Mouse (Mus musculus): ENCODE measurements around the gene Plk5.

The Plk5 gene

DNA sequence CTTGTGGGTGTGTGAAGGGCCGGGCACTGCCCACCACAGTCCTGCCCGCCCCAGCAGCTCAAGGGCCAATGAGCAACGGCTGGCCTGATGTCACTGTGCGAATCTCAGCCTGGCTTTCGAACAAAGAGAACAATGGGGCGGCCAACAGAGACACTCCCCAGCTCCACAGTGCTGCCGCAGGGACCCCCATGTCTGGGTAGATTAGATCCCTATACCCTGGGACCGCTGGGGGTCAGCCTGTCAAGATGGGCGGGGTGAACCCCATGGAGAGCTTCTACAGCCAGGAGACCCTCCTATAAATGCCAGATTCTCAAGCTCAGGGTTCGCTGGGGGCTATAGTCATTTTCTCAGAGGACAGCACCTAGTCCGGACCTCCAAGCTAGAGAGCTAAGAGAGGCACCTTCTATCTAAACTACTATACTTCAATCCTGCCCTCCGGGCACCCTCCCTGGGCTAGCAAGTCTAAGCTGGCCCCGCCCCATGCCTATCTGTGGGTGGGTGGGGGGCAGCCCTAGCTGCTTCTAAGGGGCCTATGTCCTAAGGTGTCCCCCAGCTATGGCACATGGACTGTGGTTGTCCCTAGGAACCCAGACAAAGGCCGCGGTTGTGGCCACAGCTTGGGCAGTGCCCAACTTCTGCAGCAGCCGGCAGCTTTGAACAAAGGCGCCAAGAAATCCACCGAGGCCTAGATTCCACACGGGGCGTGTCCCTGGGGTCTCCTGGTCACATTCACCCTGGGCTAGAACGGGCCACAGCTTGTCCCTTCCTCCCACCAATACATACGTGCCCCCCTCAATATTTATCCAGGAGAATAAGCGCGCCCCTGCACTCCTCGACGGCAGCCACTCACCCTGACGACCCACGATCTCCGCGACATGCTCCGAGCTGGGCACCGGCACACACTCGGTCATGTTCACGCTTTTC is 29.8 kb downstream of the Plk5 start:
- DNase-seq (ENCODE audit: inconsistent age in 2 of 2, low spot score in 1 of 2), result peak; percentile 67 to 83

DNA sequence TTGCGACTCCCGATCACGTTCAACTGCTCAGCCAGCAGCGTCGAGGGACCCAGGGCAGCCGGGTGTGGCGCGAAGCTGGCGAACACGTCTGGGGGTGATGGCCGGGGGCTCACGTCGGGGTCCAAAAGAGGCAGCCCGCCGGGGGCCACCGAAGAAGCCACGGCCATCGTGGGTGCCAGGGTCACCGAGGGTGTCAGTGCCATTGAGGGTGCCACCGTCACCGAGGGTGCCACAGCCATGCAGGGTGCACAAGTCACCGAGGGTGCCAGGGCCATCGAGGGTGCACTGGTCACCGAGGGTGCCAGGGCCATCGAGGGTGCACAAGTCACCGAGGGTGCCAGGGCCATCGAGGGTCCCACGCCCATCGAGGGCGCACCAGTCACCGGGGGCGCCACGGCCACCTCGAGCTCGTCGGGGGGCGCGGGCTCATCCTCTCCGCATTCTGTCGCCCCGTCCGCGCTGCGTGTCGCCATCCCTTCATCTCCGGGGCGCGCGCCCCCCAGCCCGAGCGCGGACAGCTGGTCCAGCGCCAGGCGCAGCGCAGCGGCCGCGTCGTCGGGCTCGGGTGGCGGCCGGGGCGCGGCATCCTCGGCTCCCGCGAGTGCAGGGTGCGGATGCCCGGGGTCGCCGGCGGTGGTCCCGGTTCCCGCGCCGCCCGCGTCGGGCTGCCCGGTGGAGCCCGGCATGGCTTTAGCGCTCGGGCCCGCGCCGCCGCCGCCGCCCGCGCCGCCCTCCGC is 30.6 kb downstream of the Plk5 start:
- DNase-seq (ENCODE audit: inconsistent age in 2 of 2, low spot score in 1 of 2), result peak; percentile 57 to 70

DNA sequence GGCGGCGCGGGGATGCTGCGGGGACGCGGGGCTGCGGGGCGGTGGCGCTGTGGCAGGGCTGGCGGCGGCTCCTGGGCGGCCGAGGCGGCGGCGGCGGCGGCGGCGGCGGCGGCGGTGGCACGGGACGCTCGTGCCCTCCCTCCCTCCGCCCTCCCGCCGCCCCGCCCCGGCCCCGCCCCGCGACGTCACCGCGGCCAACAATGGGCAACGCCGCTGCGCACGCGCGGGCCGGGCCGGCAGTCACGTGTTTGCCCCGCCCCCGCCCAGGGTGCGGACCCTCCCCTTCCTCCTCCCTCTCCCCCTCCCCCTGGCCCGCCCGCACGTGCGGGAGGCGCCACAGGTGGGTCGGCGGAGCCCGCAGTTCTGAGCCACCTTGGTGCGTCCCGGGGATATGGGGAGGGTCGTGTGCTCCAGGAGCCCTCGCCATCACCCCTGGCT is 31.3 kb downstream of the Plk5 start, which contains the start of gene Mex3d:
TSS of gene Mex3d (minus strand) at position 138 of the 438 bp plus-strand sequence.
- peak; percentile 91 to 96 for DNase-seq (ENCODE audit: inconsistent age in 2 of 2, low spot score in 1 of 2)

DNA sequence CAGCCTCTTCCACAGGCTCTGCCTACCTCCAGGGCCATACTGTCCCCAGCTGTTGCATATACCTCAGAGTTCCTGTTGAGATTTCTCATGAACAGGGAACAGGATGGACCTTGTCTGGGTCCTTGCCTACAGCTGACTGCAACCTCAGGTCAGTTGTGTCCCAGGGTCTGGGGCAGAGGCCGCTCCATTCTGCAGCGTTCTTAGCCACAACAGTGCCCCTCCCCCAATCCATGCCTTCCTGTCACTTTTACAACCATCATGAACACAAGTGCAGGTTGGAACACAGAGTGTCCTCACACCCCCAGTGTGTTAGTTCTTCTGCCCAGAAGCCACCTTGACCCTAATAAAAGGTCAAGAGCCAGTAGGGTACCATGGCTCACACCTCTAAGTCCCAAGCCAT is 32.5 kb downstream of the Plk5 start:
- DNase-seq (ENCODE audit: inconsistent age in 2 of 2, low spot score in 1 of 2), result peak; percentile 35 to 54

DNA sequence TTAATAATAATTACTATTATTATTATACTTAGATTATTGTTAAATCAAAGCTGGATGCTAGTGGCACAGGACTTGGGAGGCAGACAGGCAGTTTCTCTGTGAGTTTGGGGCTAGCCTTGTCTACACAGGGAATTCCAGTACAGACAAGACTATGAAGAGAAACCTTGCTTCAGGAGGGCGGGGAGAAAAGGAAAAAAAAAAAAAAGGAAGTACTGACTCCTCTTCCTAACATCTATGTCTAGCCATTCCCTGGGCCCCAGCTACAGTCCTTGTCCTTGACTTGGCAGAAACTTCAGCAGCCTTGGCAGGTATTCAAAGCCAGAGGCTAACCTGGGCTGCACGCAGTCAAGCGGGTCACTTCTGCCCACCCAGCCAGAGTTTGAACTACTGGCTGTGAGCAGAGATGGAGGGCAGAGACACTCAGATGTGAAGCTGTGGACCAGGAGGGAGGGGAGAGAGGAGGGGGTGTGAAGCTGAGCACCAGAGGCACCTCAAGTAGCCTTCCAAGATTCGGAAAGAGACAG is 33.0 kb downstream of the Plk5 start:
- DNase-seq (ENCODE audit: inconsistent age in 2 of 2, low spot score in 1 of 2), result peak in 1 of 2 experiments; percentile 68

DNA sequence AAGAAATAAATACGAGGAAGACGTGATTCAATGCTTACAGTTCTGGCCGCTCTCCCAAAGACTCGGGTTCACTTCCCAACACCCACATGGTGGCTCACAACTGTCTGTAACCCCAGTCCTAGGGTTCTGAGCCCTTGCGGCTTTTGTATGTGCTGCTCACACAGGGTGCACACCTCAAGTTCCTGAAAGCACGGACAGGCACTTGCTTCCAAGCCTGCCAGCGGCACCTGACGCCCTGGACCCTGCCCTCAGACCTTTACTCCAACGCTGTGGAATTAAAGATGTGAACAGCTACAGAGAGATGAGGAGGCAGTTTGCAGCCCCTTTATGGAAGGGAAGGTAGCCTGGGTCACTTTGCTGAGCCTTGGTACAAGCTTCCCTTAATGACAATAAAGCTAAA is 34.4 kb downstream of the Plk5 start:
- DNase-seq (ENCODE audit: inconsistent age in 2 of 2, low spot score in 1 of 2), result no peak

DNA sequence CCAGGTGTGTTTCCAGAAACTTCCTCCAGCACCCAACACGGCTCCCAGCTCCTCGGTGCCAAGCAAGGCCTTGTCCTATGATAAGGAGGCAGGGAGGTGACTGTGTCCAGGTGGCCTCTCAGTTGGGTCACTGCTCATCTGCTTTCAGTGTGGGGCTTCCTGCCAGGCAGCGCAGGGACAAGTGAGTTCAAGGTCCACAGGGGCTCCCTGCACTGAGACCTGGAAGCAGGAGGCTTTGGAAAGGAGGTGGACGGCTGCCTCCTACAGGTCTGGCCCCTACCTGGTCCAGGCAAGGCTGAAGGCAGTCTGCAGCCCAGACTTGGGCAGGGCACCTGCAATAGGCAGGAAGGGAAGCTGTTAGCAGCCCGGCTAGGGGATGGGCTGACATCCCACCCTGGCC is 36.4 kb downstream of the Plk5 start:
- no peak for DNase-seq (ENCODE audit: inconsistent age in 2 of 2, low spot score in 1 of 2)

DNA sequence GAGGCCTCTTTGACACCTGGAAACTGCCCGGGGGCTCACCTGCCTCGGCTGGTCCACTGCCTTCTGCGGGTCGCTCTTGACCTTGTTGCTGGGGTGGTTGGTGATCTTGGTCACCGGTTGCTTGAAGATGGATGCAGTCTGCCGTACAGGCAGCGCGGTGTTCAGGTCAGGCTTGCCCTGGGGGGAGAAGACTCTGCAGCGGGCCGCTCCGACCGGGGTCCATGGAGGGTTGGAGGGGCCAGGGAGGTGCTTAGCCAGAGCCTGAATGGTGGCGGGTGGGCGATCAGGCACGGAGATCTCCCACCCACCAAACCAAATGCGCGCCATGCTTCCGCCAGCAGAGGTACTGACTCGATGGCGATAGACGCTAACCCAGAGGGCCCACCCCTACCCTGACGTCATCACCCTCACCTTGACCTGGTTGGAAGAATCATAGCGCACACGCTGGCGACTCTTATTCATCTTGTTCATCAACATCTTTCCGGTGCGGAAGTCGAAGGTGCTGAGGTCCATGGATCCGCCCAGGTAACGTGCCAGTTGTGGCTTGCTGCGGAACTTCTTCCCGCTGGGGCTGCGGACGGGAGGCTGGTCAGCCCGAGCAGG is 38.9 kb downstream of the Plk5 start:
- DNase-seq (ENCODE audit: inconsistent age in 2 of 2, low spot score in 1 of 2), result peak; percentile 31 to 43

DNA sequence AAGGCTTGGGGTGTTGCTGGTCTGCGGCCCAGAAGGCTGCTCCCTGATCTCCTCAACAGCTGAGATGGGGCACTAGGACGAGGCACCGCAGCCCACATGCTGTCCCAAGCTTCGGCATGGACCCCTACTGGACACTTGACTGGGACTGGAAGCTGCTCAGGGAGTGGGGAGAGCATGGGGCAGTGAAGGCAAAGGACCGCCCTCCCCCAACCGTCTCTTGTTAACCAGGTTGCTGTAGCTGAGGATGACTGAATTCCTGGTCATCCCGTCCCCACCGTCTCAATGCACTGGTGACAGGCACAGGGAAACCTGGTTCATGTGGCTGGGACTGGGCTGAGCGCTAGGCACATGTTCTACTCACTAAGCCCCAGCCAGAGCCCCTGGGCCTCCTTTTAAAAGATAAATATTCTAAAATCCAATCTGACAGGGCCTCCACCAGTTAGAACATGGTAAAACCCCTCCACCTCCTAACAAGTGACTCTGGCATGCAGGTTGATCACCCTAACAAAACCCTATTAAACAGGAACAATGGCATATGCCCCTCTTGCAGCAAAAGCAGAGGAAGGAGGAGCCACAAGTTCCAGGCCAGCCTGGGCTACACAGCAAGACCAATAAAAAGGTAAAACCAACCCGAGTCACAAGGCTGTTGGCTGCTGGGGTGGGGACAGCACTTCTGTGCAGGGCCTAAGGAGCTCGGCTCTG is 40.7 kb downstream of the Plk5 start:
- DNase-seq (ENCODE audit: inconsistent age in 2 of 2, low spot score in 1 of 2), result no peak

DNA sequence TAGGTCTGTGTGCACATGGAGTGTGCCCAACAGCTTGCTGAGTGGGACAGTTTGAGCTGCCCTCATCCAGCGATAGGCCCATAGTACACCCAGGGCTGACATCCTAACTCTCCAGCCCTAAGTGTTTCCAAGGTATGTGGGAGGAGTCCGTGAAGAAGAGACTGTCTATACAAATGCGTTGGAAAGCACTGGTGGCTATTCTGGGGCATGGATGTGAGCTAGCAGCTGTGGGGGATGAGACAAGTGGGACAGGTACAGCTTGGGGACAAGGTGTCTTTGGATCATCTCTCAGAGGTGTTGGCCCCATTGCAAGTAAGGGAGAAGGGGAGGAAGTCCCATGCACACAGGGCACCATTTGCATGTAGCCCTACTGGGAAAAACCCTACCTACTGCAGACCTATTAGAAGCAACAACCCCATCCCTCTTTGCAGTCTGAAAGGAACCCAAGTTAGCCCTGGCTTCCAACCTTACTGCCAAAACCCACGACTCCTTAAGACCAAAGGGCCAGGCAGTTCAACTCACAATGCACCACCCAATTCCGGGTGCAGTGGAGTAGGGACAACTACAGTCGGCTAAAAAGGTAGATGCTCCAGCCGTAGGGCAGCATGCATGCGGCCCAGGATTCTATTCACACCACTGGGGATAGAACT is 41.4 kb downstream of the Plk5 start:
- DNase-seq (ENCODE audit: inconsistent age in 2 of 2, low spot score in 1 of 2), result peak in 1 of 2 experiments; percentile 65

DNA sequence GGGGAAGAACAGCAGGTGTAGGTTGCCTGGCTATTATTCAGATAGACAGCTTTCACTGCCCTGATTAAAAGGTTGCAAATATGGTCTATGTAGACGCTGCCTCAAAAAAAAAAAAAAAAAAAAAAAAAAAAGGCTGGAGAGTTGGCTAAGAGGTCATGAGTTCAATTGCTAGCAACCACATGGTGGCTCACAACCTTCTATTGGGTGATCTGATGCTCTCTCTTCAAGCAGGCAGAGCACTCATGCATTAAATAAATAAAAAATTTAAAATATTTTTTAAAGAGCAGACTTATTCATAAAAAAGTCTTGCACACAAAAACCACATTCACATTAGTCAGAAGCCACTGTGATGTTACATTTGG is 41.9 kb downstream of the Plk5 start:
- DNase-seq (ENCODE audit: inconsistent age in 2 of 2, low spot score in 1 of 2), result no peak

DNA sequence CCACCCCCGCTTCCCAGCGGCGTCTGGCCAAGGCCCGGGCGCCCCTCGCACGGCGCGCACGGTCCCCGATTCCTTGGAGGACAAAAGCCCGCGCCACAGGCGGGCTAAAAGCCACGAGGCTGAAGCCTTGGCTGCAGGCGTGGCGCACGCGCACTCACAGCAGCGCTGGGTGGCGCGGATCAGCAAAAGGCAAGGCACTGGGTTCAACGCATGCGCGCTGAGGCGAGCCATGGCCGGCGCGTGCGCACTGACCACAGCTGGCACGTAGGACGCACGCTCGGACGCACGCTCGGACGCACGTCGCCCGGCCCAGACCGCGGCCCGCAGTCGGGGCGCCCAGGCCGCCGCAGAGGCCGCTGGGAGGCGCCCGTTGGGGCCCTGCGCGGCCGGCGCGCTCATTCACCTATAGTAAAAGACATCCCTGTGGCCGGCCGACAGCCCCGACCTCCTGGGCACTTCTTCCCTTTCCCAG is 42.5 kb downstream of the Plk5 start:
- DNase-seq (ENCODE audit: inconsistent age in 2 of 2, low spot score in 1 of 2), result peak; percentile 99

DNA sequence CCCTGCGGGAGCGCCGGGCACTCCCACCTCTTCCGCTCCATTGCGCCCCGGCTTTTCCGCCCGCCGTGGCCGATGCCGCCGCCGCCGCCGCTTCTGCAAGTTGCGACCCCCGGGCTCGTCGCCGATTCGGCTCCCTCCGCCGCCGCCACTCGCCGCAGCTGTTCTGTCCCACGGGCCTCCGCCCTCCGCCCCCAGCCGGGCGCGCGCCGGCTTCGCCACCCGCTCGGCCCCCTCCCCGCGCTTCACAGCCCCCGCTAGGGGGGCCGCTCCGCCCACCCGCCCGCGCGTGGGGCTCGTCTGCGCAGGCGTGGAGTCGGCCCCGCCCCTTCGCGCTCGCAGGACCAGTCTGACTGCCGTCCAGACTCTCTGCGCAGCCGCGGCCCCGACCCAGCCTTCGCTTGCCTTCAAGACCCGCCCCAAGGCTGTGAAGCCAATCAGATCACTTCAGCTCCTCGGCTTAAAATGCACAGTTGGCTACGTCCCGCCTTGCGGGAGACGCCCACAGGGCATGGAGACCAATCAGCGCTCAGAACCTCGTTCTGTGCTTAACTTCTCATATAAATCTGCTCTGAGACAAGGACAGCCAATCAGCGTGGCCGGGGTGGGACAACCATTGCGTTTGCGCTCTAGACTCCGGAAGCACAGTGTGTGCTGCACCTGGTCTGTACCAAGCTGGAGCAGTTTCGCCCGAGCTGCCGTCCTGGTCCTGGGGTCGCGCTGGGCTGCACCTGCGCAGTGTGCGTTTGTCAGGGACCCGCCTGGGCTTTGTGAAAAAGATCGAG is 43.1 kb downstream of the Plk5 start, which contains the start of gene Mbd3:
TSS of gene Mbd3 (minus strand) at position 360 of the 782 bp plus-strand sequence.
- DNase-seq (ENCODE audit: inconsistent age in 2 of 2, low spot score in 1 of 2), result peak; percentile 100

DNA sequence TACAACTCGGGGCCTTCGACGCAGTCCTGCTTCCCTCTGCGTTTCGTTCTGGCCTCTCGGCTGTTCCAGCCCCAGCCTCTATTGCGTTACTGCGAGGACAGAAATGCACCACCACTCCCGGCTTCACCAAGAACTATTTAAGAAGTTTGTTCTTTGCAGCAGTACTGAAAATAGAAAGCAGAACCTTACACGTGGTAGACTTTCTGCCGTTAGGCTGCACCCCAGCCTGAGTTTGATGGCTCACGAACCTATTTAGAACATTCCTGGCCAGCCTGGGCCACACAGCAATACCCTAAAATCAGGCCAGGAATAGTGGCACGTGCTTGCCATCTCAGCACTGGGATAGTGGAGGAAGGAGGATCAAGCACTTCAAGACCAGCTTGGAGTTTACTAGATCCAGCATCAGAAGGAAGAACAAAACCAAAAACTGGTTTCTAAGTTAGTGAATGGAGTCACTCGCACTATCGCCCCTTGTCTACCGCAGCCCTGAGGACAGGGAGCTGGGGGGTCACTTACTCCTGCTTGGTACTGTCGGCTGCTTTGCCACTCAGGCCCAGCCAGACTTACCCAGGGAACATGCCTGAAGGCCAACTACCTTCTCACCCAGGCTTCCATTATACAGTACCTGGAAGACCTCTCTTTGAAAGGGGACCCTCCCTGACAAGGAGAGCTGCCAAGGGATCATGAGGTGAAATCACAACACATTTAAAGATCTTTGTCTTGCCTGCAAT is 43.9 kb downstream of the Plk5 start:
- no peak for DNase-seq (ENCODE audit: inconsistent age in 2 of 2, low spot score in 1 of 2)

DNA sequence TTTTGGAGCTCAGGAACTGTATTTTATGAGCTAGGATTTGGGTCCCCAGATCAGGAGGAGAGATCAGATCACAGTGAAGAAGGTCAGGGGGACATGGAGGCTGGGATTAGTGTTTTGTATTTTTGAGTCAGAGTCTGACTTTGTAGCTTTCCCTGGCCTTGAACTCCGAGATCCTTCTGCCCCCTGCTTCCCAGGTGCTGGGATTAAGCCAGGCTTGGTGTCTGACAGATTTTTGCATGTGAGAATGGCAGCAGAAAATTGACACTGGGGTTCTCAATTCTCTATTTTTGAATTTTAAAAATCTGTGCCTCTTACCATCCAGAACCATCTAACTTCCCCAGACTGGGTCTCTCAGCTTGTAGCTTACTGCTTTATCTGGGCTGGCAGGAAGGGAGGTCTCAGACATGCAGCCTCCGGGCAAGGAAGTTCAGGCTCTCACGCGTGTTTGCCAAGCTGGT is 44.5 kb downstream of the Plk5 start:
- DNase-seq (ENCODE audit: inconsistent age in 2 of 2, low spot score in 1 of 2), result peak in 1 of 2 experiments; percentile 60

DNA sequence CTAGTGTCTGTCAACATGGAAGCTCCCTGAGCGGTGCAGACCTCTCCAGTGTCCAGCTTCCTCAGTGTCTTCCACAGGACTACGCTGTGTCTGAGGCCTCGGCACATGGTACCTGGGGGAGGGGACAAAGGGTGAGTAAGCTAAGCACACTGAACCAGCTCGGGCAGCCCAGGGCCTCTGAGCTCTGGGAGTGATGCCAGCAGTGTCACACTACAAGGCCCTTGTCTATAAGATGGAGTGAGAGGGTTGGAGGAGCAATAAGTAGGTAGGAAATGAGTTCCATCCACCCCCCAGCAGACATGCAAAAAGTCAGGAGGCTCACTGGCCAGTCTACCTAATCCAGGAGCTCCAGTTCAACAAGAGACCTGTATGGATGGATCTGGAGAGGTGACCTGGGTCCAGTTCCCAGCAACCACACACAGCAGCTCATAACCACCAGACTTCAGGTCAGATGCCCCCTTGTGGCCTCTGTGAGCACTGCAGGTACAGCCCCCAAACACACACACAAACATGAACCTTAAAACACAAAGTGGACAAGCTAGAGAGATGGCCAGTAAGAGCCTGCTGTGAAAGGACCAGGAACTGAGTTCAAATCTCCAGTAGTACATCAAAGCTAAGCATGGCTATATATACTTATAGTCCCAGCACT is 46.9 kb downstream of the Plk5 start:
- peak; percentile 88 to 91 for DNase-seq (ENCODE audit: inconsistent age in 2 of 2, low spot score in 1 of 2)

DNA sequence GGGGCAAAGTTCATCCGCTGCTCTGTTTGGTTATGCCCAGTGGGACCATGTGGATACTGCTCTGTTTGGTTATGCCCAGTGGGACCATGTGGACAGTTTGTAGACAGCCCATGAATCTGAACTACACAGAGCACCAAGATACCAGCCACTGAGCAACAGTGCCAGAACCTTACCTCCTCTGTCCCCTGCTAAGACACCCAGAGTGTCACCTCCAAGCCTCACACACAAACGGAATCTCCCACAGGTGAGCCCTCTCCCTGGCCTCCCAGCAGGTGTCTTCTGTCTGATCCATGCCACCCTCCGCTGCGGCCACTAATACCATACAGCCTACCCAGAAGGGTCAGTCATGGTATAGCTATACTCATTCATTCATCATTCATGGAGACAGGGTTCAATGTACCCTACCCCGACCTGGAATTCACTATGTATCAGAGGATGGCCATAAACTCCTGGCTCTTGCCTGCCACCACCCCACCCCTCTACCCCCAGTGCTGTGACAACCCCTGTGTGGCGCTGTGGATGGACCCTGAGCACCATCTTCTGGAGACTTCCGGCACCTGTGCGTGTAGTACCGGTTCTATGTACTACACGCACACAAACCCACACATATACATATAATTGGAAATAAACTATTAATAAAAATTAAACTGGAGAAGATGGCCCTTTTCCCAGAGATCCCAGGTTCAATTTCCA is 49.4 kb downstream of the Plk5 start:
- peak in 1 of 2 experiments; percentile 62 for DNase-seq (ENCODE audit: inconsistent age in 2 of 2, low spot score in 1 of 2)

Measured in adrenal gland, adult (tissue).